Mouse (Mus musculus) 3134 (cell line): ENCODE measurements at regions not wholly inside any gene's neighbourhood (a gene's known extent, or its start where the extent isn't known, plus 50 kb on each side); places are given as distances from the start of the nearest gene placed in this dataset.

Experiments
- DNase-seq: peaks from one replicate; pipeline ENCODE4 v3.0.0-alpha.2; 2011; ENCODE audit warnings: low spot score; ENCODE audit not compliant: insufficient read length; ENCODE audit errors: extremely low read depth

- DNase-seq, result no peak
Observed at GRCm38 (mm10) chr9:43975405-43975804, 67.8 kb upstream of the Thy1 start.

GRCm38 (mm10) chr9:43976366-43976765, 66.8 kb upstream of the Thy1 start:
- no peak for DNase-seq

GRCm38 (mm10) chr9:43977773-43978172, 65.4 kb upstream of the Thy1 start:
- no peak for DNase-seq

- DNase-seq, result no peak
Observed at GRCm38 (mm10) chr9:43981376-43981775, 61.8 kb upstream of the Thy1 start.

- DNase-seq, result no peak
Observed at GRCm38 (mm10) chr9:43982359-43982889, 60.8 kb upstream of the Thy1 start.

GRCm38 (mm10) chr9:43983220-43983619, 60.0 kb upstream of the Thy1 start:
- no peak for DNase-seq

GRCm38 (mm10) chr9:43984181-43985062, 58.8 kb upstream of the Thy1 start:
- peak; percentile 49 for DNase-seq

- DNase-seq, result no peak
Observed at GRCm38 (mm10) chr9:43987957-43988356, 55.2 kb upstream of the Thy1 start.

GRCm38 (mm10) chr9:43988981-43989860, 54.0 kb upstream of the Thy1 start:
- DNase-seq, result peak; percentile 30

- DNase-seq, result no peak
Observed at GRCm38 (mm10) chr9:43990124-43990523, 53.1 kb upstream of the Thy1 start.

- DNase-seq, result no peak
Observed at GRCm38 (mm10) chr9:43993221-43993976, 49.8 kb upstream of the Thy1 start.
